Mouse (Mus musculus) adipocyte (in vitro differentiated cells): ENCODE measurements at regions not wholly inside any gene's neighbourhood (a gene's known extent, or its start where the extent isn't known, plus 50 kb on each side); places are given as distances from the start of the nearest gene placed in this dataset.
"Not testable (repeated sequence)": the region's sequence is repeated elsewhere in the genome, so short reads cannot be mapped to it uniquely, and the experiment has no call there.

Experiments used
- DNase-seq: peaks from one replicate; pipeline ENCODE4 v3.0.0-alpha.2; 2016; ENCODE audit warnings: low spot score

- DNase-seq, result not testable (repeated sequence)
These were observed 76.1 kb downstream of the Gpr85 start for GRCm38 (mm10) chr6:13763636-13764035.

GRCm38 (mm10) chr6:13759431-13759830 is 80.3 kb downstream of the Gpr85 start:
- peak; percentile 63 for DNase-seq

GRCm38 (mm10) chr6:13758946-13759345 is 80.8 kb downstream of the Gpr85 start:
- DNase-seq, result peak; percentile 66

DNA sequence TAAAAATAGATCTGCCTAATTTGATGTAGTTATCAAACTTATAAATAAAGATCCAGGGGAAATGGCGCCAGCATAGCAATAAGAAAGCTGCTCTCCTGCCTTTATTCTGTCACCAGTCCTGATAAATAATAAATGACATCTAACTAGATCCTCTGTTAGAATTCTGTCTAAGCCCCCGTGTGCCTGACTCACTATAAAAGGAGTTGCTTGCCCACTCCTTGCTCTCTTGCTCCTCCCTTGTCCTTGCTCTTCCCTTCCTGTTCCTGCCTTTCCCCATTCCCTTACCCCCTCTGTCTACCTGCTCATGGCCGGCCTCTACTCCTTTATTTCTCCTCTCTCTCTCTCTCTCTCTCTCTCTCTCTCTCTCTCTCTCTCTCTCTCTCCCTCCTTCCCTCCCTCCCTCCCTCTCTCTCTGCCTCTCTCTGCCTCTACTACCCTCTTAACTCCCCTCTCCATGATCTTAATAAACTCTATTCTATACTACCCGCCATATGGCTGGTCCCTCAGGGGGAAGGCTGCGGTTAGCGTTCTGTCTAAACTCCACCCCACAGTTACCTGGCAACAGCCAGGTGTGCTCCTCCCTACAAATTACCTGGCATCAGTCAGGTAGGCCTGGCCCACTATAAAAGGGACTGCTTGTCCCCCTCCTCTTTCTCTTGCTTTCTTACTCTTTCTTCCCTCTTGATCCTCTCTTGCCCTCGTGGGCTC is 71.3 kb upstream of the Bmt2 start:
- no peak for DNase-seq

DNA sequence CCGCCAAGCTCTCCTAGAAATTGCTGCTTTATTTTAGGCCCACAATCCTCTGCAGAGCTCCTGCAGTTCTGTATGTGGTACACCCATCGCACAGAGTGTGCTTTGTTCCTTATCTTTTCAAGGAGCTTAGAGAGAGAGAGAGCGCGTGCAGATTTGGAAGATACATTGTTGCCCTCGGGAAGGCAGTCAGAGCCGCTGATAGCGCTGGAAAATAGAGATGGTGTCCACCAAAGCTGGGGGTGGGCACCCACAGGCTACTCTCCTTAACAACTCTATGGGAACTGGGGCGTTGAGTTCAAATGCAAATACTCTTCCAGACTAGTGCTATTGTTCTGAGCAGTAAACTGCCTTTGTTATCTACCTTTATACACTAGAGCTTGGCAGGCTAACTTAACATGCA is 70.2 kb upstream of the Bmt2 start:
- no peak for DNase-seq

- DNase-seq, result peak; percentile 76
These were observed 69.1 kb upstream of the Bmt2 start for GRCm38 (mm10) chr6:13746577-13747482.
